Mouse (Mus musculus) ES-Bruce4 (cell line): ENCODE measurements around the gene Ppt2. TPM values are rescaled to one million over a fixed set of nuclear protein-coding genes. Genes with fewer than 3 reads are reported as not detected.

Experiments used
- H3K27ac ChIP-seq: 2 replicates; pipeline ENCODE4 v1.5.1; 2012; ENCODE audit warnings: low read length, inconsistent platforms; ENCODE audit not compliant: insufficient read depth
- H3K27me3 ChIP-seq: 2 replicates; pipeline ENCODE4 v1.6.1; 2012; ENCODE audit warnings: mild to moderate bottlenecking, low read length, inconsistent platforms; ENCODE audit not compliant: control insufficient read depth, poor library complexity, insufficient read depth, severe bottlenecking
- H3K36me3 ChIP-seq: 2 replicates; pipeline ENCODE4 v1.6.1; 2012; ENCODE audit warnings: inconsistent platforms, mild to moderate bottlenecking, low read length, moderate library complexity; ENCODE audit not compliant: control insufficient read depth, poor library complexity, insufficient read depth, severe bottlenecking
- H3K4me1 ChIP-seq: one replicate; pipeline ENCODE4 v1.8.1; 2011; ENCODE audit warnings: low read length; ENCODE audit not compliant: control insufficient read depth, insufficient read depth
- H3K4me3 ChIP-seq: 2 replicates; pipeline ENCODE4 v1.5.1; 2011; ENCODE audit warnings: low read depth, mild to moderate bottlenecking, low read length
- H3K9ac ChIP-seq: 2 replicates; pipeline ENCODE4 v1.6.1; 2012; ENCODE audit warnings: low read depth, mild to moderate bottlenecking, inconsistent platforms; ENCODE audit not compliant: poor library complexity, severe bottlenecking
- H3K9me3 ChIP-seq: replicated peaks from 2 replicates; pipeline ENCODE4 v1.6.1; 2012; ENCODE audit warnings: mild to moderate bottlenecking, low read length, inconsistent platforms; ENCODE audit not compliant: control insufficient read depth, poor library complexity, insufficient read depth, severe bottlenecking
- CTCF ChIP-seq: IDR thresholded peaks from one replicate; pipeline ENCODE4 v1.8.1; 2011; ENCODE audit warnings: low read depth, low read length
- EP300 ChIP-seq: IDR thresholded peaks from 2 replicates; pipeline ENCODE4 v1.6.1; 2011; ENCODE audit warnings: low read depth, low read length; ENCODE audit not compliant: insufficient read depth
- POLR2A ChIP-seq: IDR thresholded peaks from one replicate; pipeline ENCODE4 v1.8.1; 2011; ENCODE audit warnings: low read length; ENCODE audit not compliant: insufficient read depth
- polyA plus RNA-seq: library from polyadenylated mRNA; stranded (reverse); fragments of >200 nt; gene quantifications from 2 replicates; pipeline ENCODE4 v1.2.4, GENCODE M21; 2011; ENCODE audit warnings: low read depth; ENCODE audit not compliant: missing spikeins, insufficient read depth, insufficient read length

The Ppt2 gene
- polyA plus RNA-seq, 1 experiment: 26.7 TPM

DNA sequence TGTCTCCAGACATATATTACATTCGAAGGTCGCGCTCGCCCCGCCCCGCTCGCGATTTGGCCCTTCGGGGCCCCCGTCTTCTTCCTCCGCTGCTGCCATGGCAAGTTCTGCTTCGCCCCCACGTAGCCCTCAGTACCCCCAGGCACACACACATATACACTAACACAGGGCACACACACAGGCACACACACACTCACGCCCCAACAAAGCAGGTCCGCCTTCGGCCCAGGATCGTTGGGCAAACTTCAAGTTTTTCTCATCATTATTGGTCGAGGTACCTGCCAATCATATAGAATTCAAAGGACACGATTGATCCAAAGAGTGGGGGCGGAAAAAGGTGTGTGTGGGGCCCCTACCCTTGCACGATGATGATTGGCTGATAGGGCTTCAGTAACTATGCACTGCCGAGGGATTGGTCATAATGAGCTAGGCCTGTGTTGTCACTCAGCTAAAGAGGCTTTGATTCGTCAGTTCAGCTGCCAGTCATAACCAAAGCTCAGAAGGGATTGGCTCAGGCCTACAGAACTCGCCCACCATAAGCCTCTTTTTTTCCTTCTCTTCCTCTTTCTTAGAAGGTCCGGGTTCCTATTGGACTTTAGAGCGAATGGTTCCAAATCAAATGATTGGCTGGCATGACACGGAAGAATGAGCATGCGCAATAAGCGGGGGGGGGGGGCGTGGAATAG lies 24.8 kb downstream of the Ppt2 start, which contains the start of gene Rnf5:
Gene Rnf5, minus strand, starts transcription at position 316 of the 686 bp plus-strand sequence.
- H3K4me1 ChIP-seq: peaks cover 3% of the 10 kb centered on the region
- no peaks in the 10 kb centered on the region for H3K27me3 ChIP-seq
- H3K9ac ChIP-seq: peak within 1 kb of the TSS; percentile 81
- 0 out of 2 replicates have a peak, but pooled peaks cover 4% of the 10 kb centered on the region for H3K36me3 ChIP-seq
- TF ChIP-seq POLR2A: no peak
- TF ChIP-seq CTCF: no peak
- TF ChIP-seq EP300: no peak
- H3K27ac ChIP-seq: peak within 1 kb of the TSS; percentile 12
- H3K9me3 ChIP-seq: no peaks in the 10 kb centered on the region
- peak within 1 kb of the TSS; percentile 99 for H3K4me3 ChIP-seq

DNA sequence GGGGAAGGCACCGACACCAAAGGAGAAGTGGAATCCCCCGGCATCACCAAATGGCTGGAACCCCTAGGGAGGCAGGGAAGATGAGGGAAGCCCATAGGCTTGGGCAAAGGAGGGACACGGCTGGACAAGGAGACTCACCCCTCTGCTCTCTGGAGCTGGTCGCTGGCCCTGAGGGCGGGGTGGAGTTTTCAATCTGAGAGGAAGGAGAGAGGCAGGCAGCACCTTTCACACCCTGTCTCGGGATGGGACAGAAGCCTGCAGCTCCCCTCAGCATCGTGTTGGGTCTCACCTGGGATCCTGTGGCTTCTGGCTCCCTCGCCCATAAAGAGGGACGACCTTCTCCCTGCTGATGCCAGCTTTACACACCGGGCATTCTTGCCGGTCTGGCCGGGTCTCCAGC lies 26.5 kb downstream of the Ppt2 start:
- no peak overlapping the region for H3K27ac ChIP-seq
- H3K27me3 ChIP-seq: no peaks in the 10 kb centered on the region

DNA sequence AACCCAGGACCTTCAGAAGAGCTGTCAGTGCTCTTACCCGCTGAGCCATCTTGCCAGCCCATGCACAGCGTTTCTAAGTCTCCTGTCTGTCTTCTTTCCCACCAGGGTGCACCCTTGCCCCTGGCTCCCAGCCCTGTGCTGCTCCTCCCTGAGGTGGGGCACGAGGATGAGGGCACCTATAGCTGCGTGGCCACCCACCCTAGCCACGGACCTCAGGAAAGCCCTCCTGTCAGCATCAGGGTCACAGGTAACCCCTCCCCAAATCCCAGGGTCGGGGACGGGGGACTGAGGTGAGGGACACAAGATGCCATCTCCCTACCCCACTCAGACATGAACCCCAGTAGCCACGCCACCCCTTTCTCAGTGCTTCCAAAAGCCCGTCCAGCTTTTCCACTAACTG lies 28.4 kb downstream of the Ppt2 start:
- H3K4me3 ChIP-seq: no peak overlapping the region
- no peaks in the 10 kb centered on the region for H3K27me3 ChIP-seq
- no peaks in the 10 kb centered on the region for H3K9me3 ChIP-seq
- H3K9ac ChIP-seq: no peak overlapping the region
- no peak overlapping the region for H3K27ac ChIP-seq
- H3K36me3 ChIP-seq: 0 out of 2 replicates have a peak, but pooled peaks cover 4% of the 10 kb centered on the region
- no peaks in the 10 kb centered on the region for H3K4me1 ChIP-seq
- no peak for TF ChIP-seq POLR2A
- no peak for TF ChIP-seq CTCF
- no peak for TF ChIP-seq EP300

More for the DNA sequence above, 26.5 kb downstream of the Ppt2 start:
- Histone ChIP-seq H3K4me3 (no peak overlapping the region), H3K4me1 (peaks cover 3% of the 10 kb centered on the region), H3K9me3 (no peaks in the 10 kb centered on the region), H3K9ac (no peak overlapping the region), H3K36me3 (0 out of 2 replicates have a peak, but pooled peaks cover 4% of the 10 kb centered on the region)
- TF ChIP-seq EP300: no peak
- TF ChIP-seq CTCF: no peak
- TF ChIP-seq POLR2A: no peak

- no peak within 1 kb of the TSS for H3K4me3 ChIP-seq
- no peak within 1 kb of the TSS for H3K9ac ChIP-seq
- no peaks in the 10 kb centered on the region for H3K27me3 ChIP-seq
- no peaks in the 10 kb centered on the region for H3K9me3 ChIP-seq
- H3K36me3 ChIP-seq: 0 out of 2 replicates have a peak, but pooled peaks cover 9% of the 10 kb centered on the region
- H3K4me1 ChIP-seq: no peaks in the 10 kb centered on the region
- no peak for TF ChIP-seq CTCF
- TF ChIP-seq POLR2A: no peak
- TF ChIP-seq EP300: no peak
- no peak within 1 kb of the TSS for H3K27ac ChIP-seq
Measured at GRCm38 (mm10) chr17:34597566-34598095, 30.7 kb downstream of the Ppt2 start, which contains the start of gene Ager. Gene Ager (plus strand): TSS chr17:34597862.

DNA sequence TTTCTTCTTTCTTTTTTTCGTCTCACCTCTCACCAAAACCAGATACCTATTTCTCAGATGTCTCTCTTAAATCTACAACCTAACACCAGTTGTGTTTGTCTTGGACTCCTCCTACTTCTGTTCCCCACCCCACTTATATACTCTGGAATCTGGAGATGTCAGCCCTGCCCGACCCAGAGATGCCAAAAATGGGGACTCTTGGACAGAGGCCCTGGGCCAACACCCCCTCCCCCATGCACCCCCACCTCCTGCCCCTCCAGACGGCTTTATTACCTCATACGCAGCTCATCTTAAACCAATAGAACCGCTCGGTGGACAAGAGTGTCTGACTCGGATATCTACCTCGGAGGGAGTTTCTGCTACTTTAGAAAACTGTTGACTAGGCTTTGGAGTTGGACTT lies 32.2 kb downstream of the Ppt2 start:
- Histone ChIP-seq H3K9me3 (no peaks in the 10 kb centered on the region), H3K27me3 (no peaks in the 10 kb centered on the region), H3K4me3 (no peak overlapping the region), H3K4me1 (no peaks in the 10 kb centered on the region), H3K27ac (no peak overlapping the region), H3K9ac (no peak overlapping the region), H3K36me3 (0 out of 2 replicates have a peak, but pooled peaks cover 9% of the 10 kb centered on the region)
- TF ChIP-seq POLR2A (no peak), CTCF (no peak), EP300 (no peak)
